24 mouse cellular contexts compared by ENCODE assay signal in genomic region chr2:71794139-71794538, GRCm38 (mm10). TPM values are rescaled to one million over a fixed set of nuclear protein-coding genes. Genes with fewer than 3 reads are reported as not detected.
DNase-seq lines count a peak whose midpoint lies in the region; ATAC-seq and TF ChIP-seq lines count a peak whose summit lies in the region.
"Had no signal": no experiment of that assay in that cellular context is flagged by ENCODE, and none has a peak within 500 bp of the region (broad histone marks: within the 10 kb centered on the region; RNA-seq: fewer than 3 reads in every experiment).

No protein-coding gene starts in this region.

- 0 out of 2 replicates have a peak overlapping the region, but pooled peaks have one; percentile 27 for H3K9ac ChIP-seq in heart, embryonic 12.5 days
- no peak overlapping the region for H3K9ac ChIP-seq in kidney, embryonic 15.5 days
- 0 out of 2 replicates have a peak overlapping the region, but pooled peaks have one; percentile 3 for H3K9ac ChIP-seq in embryonic facial prominence, embryonic 14.5 days (ENCODE audit: low read depth, low read length)
- H3K9ac ChIP-seq: embryonic facial prominence, embryonic 12.5 days; hindbrain, embryonic 13.5 days; limb, embryonic 15.5 days; liver, embryonic 14.5 days; lung, embryonic 14.5 days; neural tube, embryonic 13.5 days had no signal

- TF ChIP-seq POLR2A in small intestine, adult 2 months (IDR thresholded peaks at IDR 0.05; ENCODE audit: low read depth, low read length), result no peak

- no peaks in the 10 kb centered on the region for H3K9me3 ChIP-seq in heart, embryonic 12.5 days (replicated peaks)
- H3K9me3 ChIP-seq in kidney, embryonic 15.5 days (replicated peaks), result no peaks in the 10 kb centered on the region
- no peaks in the 10 kb centered on the region for H3K9me3 ChIP-seq in embryonic facial prominence, embryonic 14.5 days (ENCODE audit: control insufficient read depth, low read length)
- no peaks in the 10 kb centered on the region for H3K9me3 ChIP-seq in forebrain, embryonic 10.5 days
- H3K9me3 ChIP-seq: embryonic facial prominence, embryonic 12.5 days; hindbrain, embryonic 13.5 days; limb, embryonic 15.5 days; neural tube, embryonic 13.5 days had no signal

- peak overlapping the region; percentile 29; the same call in 1 of the 2 replicates for H3K4me2 ChIP-seq in heart, embryonic 12.5 days
- H3K4me2 ChIP-seq in kidney, embryonic 15.5 days, result peak overlapping the region; percentile 7; the same call in 1 of the 2 replicates
- H3K4me2 ChIP-seq in embryonic facial prominence, embryonic 14.5 days (ENCODE audit: low read depth, low read length), result no peak overlapping the region
- H3K4me2 ChIP-seq: embryonic facial prominence, embryonic 12.5 days; hindbrain, embryonic 13.5 days; limb, embryonic 15.5 days; lung, embryonic 14.5 days; neural tube, embryonic 13.5 days had no signal

- no peak overlapping the region for H3K27ac ChIP-seq in heart, embryonic 12.5 days (ENCODE audit: poor library complexity, severe bottlenecking)
- no peak overlapping the region for H3K27ac ChIP-seq in kidney, embryonic 15.5 days
- H3K27ac ChIP-seq in embryonic facial prominence, embryonic 14.5 days (replicated peaks; ENCODE audit: low read depth, low read length), result no peak overlapping the region
- H3K27ac ChIP-seq in small intestine, adult 2 months (ENCODE audit: insufficient read depth, low read depth, low read length), result peak overlapping the region; percentile 20; the same call in 1 of the 2 replicates
- no peak overlapping the region for H3K27ac ChIP-seq in forebrain, embryonic 10.5 days
- H3K27ac ChIP-seq: embryonic facial prominence, embryonic 12.5 days; gastrocnemius, adult 2 months; hindbrain, embryonic 13.5 days; limb, embryonic 15.5 days; liver, embryonic 14.5 days; neural tube, embryonic 13.5 days had no signal

- no peak for DNase-seq in heart, adult 8-10 months (ENCODE audit: low spot score)
- DNase-seq in kidney, adult 18-20 months, result no peak
- no peak for DNase-seq in embryonic facial prominence, embryonic 14.5 days (ENCODE audit: low spot score)
- DNase-seq in forebrain, embryonic 10.5 days (ENCODE audit: extremely low spot score, low spot score), result no peak
- DNase-seq: adrenal gland, postnatal 10 days; B cell, adult 2 months; cerebellum, adult 18-20 months; cerebellum, postnatal 14 days; gastrocnemius, adult 2 months; left cerebral cortex, postnatal 4 days; lung, embryonic 14.5 days; lung, postnatal 36 days had no signal

- ATAC-seq in heart, embryonic 12.5 days (ENCODE audit: insufficient number of reproducible peaks, low FRiP score), result no peak
- no peak for ATAC-seq in kidney, embryonic 15.5 days (replicated peaks; ENCODE audit: low FRiP score)
- no peak for ATAC-seq in embryonic facial prominence, embryonic 14.5 days (ENCODE audit: low read depth)
- ATAC-seq: forebrain, embryonic 14.5 days; midbrain, embryonic 16.5 days had no signal

- peaks cover 49% of the 10 kb centered on the region for H3K4me1 ChIP-seq in heart, embryonic 12.5 days (replicated peaks)
- peaks cover 58% of the 10 kb centered on the region for H3K4me1 ChIP-seq in kidney, embryonic 15.5 days
- peaks cover 10% of the 10 kb centered on the region for H3K4me1 ChIP-seq in embryonic facial prominence, embryonic 14.5 days (ENCODE audit: control insufficient read depth, insufficient read depth, low read length)
- H3K4me1 ChIP-seq in small intestine, adult 2 months (ENCODE audit: control insufficient read depth, insufficient read depth, insufficient read length, low read length), result peaks cover 52% of the 10 kb centered on the region
- H3K4me1 ChIP-seq in forebrain, embryonic 10.5 days, result peaks cover 36% of the 10 kb centered on the region
- H3K4me1 ChIP-seq: hindbrain, embryonic 13.5 days had no signal

- WGBS in heart, embryonic 12.5 days, result 57% methylated on average over 6 of the region's 6 CpGs
- WGBS in kidney, embryonic 15.5 days, result 53% methylated on average over 6 of the region's 6 CpGs
- WGBS in embryonic facial prominence, embryonic 14.5 days, result 54% methylated on average over 6 of the region's 6 CpGs
- 19% methylated on average over 6 of the region's 6 CpGs for WGBS in small intestine, adult 2 months
- 65% methylated on average over 6 of the region's 6 CpGs for WGBS in forebrain, embryonic 10.5 days

- no peaks in the 10 kb centered on the region for H3K27me3 ChIP-seq in heart, embryonic 12.5 days (replicated peaks)
- H3K27me3 ChIP-seq in kidney, embryonic 15.5 days, result no peaks in the 10 kb centered on the region
- no peaks in the 10 kb centered on the region for H3K27me3 ChIP-seq in embryonic facial prominence, embryonic 14.5 days (replicated peaks; ENCODE audit: control insufficient read depth, insufficient read depth, low read length)
- no peaks in the 10 kb centered on the region for H3K27me3 ChIP-seq in small intestine, adult 2 months (ENCODE audit: control insufficient read depth, insufficient read depth, low read length)
- no peaks in the 10 kb centered on the region for H3K27me3 ChIP-seq in forebrain, embryonic 10.5 days (ENCODE audit: poor library complexity, severe bottlenecking)
- H3K27me3 ChIP-seq: CH12.LX; embryonic facial prominence, embryonic 12.5 days; hindbrain, embryonic 13.5 days; limb, embryonic 15.5 days; neural tube, embryonic 13.5 days had no signal

- H3K36me3 ChIP-seq in heart, embryonic 12.5 days, result peaks cover 6% of the 10 kb centered on the region
- 0 out of 2 replicates have a peak, but pooled peaks cover 3% of the 10 kb centered on the region for H3K36me3 ChIP-seq in kidney, embryonic 15.5 days
- no peaks in the 10 kb centered on the region for H3K36me3 ChIP-seq in embryonic facial prominence, embryonic 14.5 days (ENCODE audit: control insufficient read depth, insufficient read depth, low read length)
- H3K36me3 ChIP-seq in small intestine, adult 2 months (ENCODE audit: control insufficient read depth, insufficient read depth, low read length), result no peaks in the 10 kb centered on the region
- peaks cover 39% of the 10 kb centered on the region for H3K36me3 ChIP-seq in forebrain, embryonic 10.5 days (replicated peaks)
- H3K36me3 ChIP-seq: embryonic facial prominence, embryonic 12.5 days; hindbrain, embryonic 13.5 days; limb, embryonic 15.5 days; neural tube, embryonic 13.5 days had no signal

- TF ChIP-seq CTCF in small intestine, adult 2 months (IDR thresholded peaks at IDR 0.05; ENCODE audit: extremely low read depth, insufficient read length, insufficient replicate concordance, low read depth, low read length), result no peak

- H3K4me3 ChIP-seq in heart, embryonic 12.5 days, result no peak overlapping the region
- no peak overlapping the region for H3K4me3 ChIP-seq in kidney, embryonic 15.5 days (replicated peaks)
- H3K4me3 ChIP-seq in embryonic facial prominence, embryonic 14.5 days (ENCODE audit: low read depth, low read length), result no peak overlapping the region
- H3K4me3 ChIP-seq in small intestine, adult 2 months (ENCODE audit: low read depth, low read length), result no peak overlapping the region
- H3K4me3 ChIP-seq in forebrain, embryonic 10.5 days, result no peak overlapping the region
- H3K4me3 ChIP-seq: embryonic facial prominence, embryonic 12.5 days; gastrocnemius, adult 2 months; hindbrain, embryonic 13.5 days; limb, embryonic 15.5 days; myocyte; neural tube, embryonic 13.5 days had no signal

RNA-seq across cellular contexts. Expression of gene Itga6, which starts 48.7 kb away (rescaled TPM):
- polyA plus RNA-seq in heart, embryonic 12.5 days (2016; fragmentation: Nextera tagmentation; extraction: Ambion mirVana), result 115 and 130 TPM in 2 replicates
- total RNA-seq in heart, adult 8-10 months (2022), result 10 to 100 TPM; 29.1 to 67.1 (median 46.3) TPM
- polyA plus RNA-seq in kidney, embryonic 15.5 days (2015; fragmentation: Nextera tagmentation; extraction: Ambion mirVana), result 69.9 and 74.6 TPM in 2 replicates
- polyA plus RNA-seq in embryonic facial prominence, embryonic 14.5 days (2014; fragmentation: Nextera tagmentation; extraction: Ambion mirVana), result 64.5 and 70.4 TPM in 2 replicates
- polyA plus RNA-seq in small intestine, adult 2 months (2012; rRNA removed), result 23.5 and 49.8 TPM in 2 replicates
- 45.7 and 47.9 TPM in 2 replicates for polyA plus RNA-seq in forebrain, embryonic 10.5 days (2016; fragmentation: Nextera tagmentation; extraction: Ambion mirVana)
